ENCODE assay signal across 7 mouse cellular contexts in the genomic region with DNA sequence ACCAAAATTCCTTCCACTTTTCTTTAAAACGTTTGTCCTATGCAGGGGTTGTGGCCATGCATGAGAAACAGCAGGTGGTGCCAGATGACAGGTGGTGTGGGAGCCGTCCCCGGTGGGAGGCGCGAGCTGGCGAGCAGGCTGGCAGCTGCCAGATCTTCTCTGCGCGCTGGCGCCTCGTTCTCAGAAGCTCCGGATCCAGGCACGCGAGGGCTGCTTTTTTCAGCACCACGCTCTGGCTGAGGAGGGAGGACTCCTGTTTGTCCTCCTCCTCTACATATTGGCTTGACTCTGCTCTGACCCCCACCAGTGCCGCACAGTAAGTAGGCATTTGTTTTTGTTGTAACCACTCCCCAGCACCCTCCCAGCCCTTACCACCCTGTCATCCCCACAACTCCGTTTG. TPM values are rescaled to one million over a fixed set of nuclear protein-coding genes. Genes with fewer than 3 reads are reported as not detected.
DNase-seq lines count a peak whose midpoint lies in the region; ATAC-seq lines count a peak whose summit lies in the region.

A gene (plus strand): TSS at position 183 of the 400 bp plus-strand sequence.

- no peaks in the 10 kb centered on the region for H3K9me3 ChIP-seq in forebrain, embryonic 12.5 days
- no peaks in the 10 kb centered on the region; the same call in 1 of the 2 replicates for H3K9me3 ChIP-seq in heart, embryonic 16.5 days (replicated peaks; ENCODE audit: control insufficient read depth, low read length)
- no peaks in the 10 kb centered on the region for H3K9me3 ChIP-seq in liver, embryonic 12.5 days (replicated peaks)
- H3K9me3 ChIP-seq in neural tube, embryonic 12.5 days = no peaks in the 10 kb centered on the region
- H3K9me3 ChIP-seq in stomach, embryonic 16.5 days (replicated peaks; ENCODE audit: control insufficient read depth, low read length) = no peaks in the 10 kb centered on the region

- H3K4me2 ChIP-seq in forebrain, embryonic 12.5 days = peak within 1 kb of the TSS; percentile 55
- peak within 1 kb of the TSS; percentile 63 for H3K4me2 ChIP-seq in heart, embryonic 16.5 days (ENCODE audit: low read depth, low read length)
- H3K4me2 ChIP-seq in liver, embryonic 12.5 days = peak within 1 kb of the TSS; percentile 43
- peak within 1 kb of the TSS; percentile 60 for H3K4me2 ChIP-seq in neural tube, embryonic 12.5 days (replicated peaks)
- peak within 1 kb of the TSS; percentile 56 for H3K4me2 ChIP-seq in stomach, embryonic 16.5 days (ENCODE audit: low read depth, low read length)

- peak; percentile 90 for ATAC-seq in forebrain, embryonic 12.5 days (ENCODE audit: low FRiP score)
- ATAC-seq in heart, embryonic 16.5 days (replicated peaks; ENCODE audit: extremely low read depth, insufficient read depth, low FRiP score) = peak; percentile 88
- no peak for ATAC-seq in liver, embryonic 12.5 days
- peak; percentile 76 for ATAC-seq in neural tube, embryonic 12.5 days (ENCODE audit: low FRiP score, low read depth)
- peak; percentile 88; the same call in 1 of the 2 replicates for ATAC-seq in stomach, embryonic 16.5 days (ENCODE audit: insufficient read depth, low FRiP score)

- H3K4me3 ChIP-seq in forebrain, embryonic 12.5 days (replicated peaks) = peak within 1 kb of the TSS; percentile 43
- peak within 1 kb of the TSS; percentile 44 for H3K4me3 ChIP-seq in heart, embryonic 16.5 days (ENCODE audit: low read length)
- H3K4me3 ChIP-seq in liver, embryonic 12.5 days = no peak within 1 kb of the TSS
- H3K4me3 ChIP-seq in neural tube, embryonic 12.5 days = peak within 1 kb of the TSS; percentile 46
- H3K4me3 ChIP-seq in stomach, embryonic 16.5 days (replicated peaks; ENCODE audit: low read length) = peak within 1 kb of the TSS; percentile 29

- H3K4me1 ChIP-seq in forebrain, embryonic 12.5 days = peaks cover 28% of the 10 kb centered on the region
- no peaks in the 10 kb centered on the region; the same call in 1 of the 2 replicates for H3K4me1 ChIP-seq in heart, embryonic 16.5 days (ENCODE audit: control insufficient read depth, insufficient read depth, low read length)
- no peaks in the 10 kb centered on the region for H3K4me1 ChIP-seq in liver, embryonic 12.5 days
- peaks cover 18% of the 10 kb centered on the region for H3K4me1 ChIP-seq in neural tube, embryonic 12.5 days
- H3K4me1 ChIP-seq in stomach, embryonic 16.5 days (ENCODE audit: control insufficient read depth, insufficient read depth, low read length) = no peaks in the 10 kb centered on the region; the same call in 1 of the 2 replicates

- under 1% methylated on average over 16 of the region's 16 CpGs for WGBS in forebrain, embryonic 12.5 days
- 2% methylated on average over 16 of the region's 16 CpGs for WGBS in heart, embryonic 16.5 days
- WGBS in liver, embryonic 12.5 days (ENCODE audit: insufficient replicate concordance) = 2% methylated on average over 16 of the region's 16 CpGs
- under 1% methylated on average over 16 of the region's 16 CpGs for WGBS in neural tube, embryonic 12.5 days
- 0% methylated on average over 16 of the region's 16 CpGs for WGBS in stomach, embryonic 16.5 days

- peaks cover 20% of the 10 kb centered on the region for H3K36me3 ChIP-seq in forebrain, embryonic 12.5 days (replicated peaks)
- no peaks in the 10 kb centered on the region for H3K36me3 ChIP-seq in heart, embryonic 16.5 days (ENCODE audit: control insufficient read depth, insufficient read depth)
- H3K36me3 ChIP-seq in liver, embryonic 12.5 days = no peaks in the 10 kb centered on the region
- peaks cover 19% of the 10 kb centered on the region for H3K36me3 ChIP-seq in neural tube, embryonic 12.5 days
- H3K36me3 ChIP-seq in stomach, embryonic 16.5 days (ENCODE audit: control insufficient read depth, insufficient read depth, low read length) = no peaks in the 10 kb centered on the region

- peaks cover 5% of the 10 kb centered on the region; the same call in 1 of the 2 replicates for H3K27me3 ChIP-seq in forebrain, embryonic 12.5 days
- peaks cover 11% of the 10 kb centered on the region for H3K27me3 ChIP-seq in heart, embryonic 16.5 days (ENCODE audit: control insufficient read depth, insufficient read depth, low read length)
- peaks cover 35% of the 10 kb centered on the region for H3K27me3 ChIP-seq in liver, embryonic 12.5 days (replicated peaks)
- no peaks in the 10 kb centered on the region for H3K27me3 ChIP-seq in neural tube, embryonic 12.5 days (replicated peaks)
- no peaks in the 10 kb centered on the region for H3K27me3 ChIP-seq in stomach, embryonic 16.5 days (ENCODE audit: control insufficient read depth, insufficient read depth, low read length)

- peak; percentile 96 for DNase-seq in brain, adult 2 months (ENCODE audit: low read depth, low spot score)
- DNase-seq in kidney, postnatal 25 days = peak; percentile 79 to 88

- peak within 1 kb of the TSS; percentile 92 for H3K27ac ChIP-seq in forebrain, embryonic 12.5 days
- H3K27ac ChIP-seq in heart, embryonic 16.5 days (ENCODE audit: low read length) = peak within 1 kb of the TSS; percentile 21; the same call in 1 of the 2 replicates
- no peak within 1 kb of the TSS for H3K27ac ChIP-seq in liver, embryonic 12.5 days
- peak within 1 kb of the TSS; percentile 87 for H3K27ac ChIP-seq in neural tube, embryonic 12.5 days
- no peak within 1 kb of the TSS for H3K27ac ChIP-seq in stomach, embryonic 16.5 days (ENCODE audit: low read length)

- peak within 1 kb of the TSS; percentile 67 for H3K9ac ChIP-seq in forebrain, embryonic 12.5 days
- H3K9ac ChIP-seq in heart, embryonic 16.5 days (ENCODE audit: low read length) = peak within 1 kb of the TSS; percentile 45
- no peak within 1 kb of the TSS for H3K9ac ChIP-seq in liver, embryonic 12.5 days
- H3K9ac ChIP-seq in neural tube, embryonic 12.5 days = peak within 1 kb of the TSS; percentile 82
- no peak within 1 kb of the TSS; the same call in 1 of the 2 replicates for H3K9ac ChIP-seq in stomach, embryonic 16.5 days (ENCODE audit: low read length)

RNA-seq across cellular contexts. Expression of the gene that starts here (rescaled TPM):
- 185 and 202 TPM in 2 replicates for polyA plus RNA-seq in forebrain, embryonic 12.5 days (2016; fragmentation: Nextera tagmentation; extraction: Ambion mirVana)
- 3.4 and 7.0 TPM in 2 replicates for polyA plus RNA-seq in heart, embryonic 16.5 days (2015; fragmentation: Nextera tagmentation; extraction: Ambion mirVana)
- polyA plus RNA-seq in liver, embryonic 12.5 days (2016; fragmentation: Nextera tagmentation; extraction: Ambion mirVana) = 0.11 and 0.17 TPM in 2 replicates
- polyA plus RNA-seq in neural tube, embryonic 12.5 days (2016; fragmentation: Nextera tagmentation; extraction: Ambion mirVana) = 212 and 216 TPM in 2 replicates
- 7.8 and 8.2 TPM in 2 replicates for polyA plus RNA-seq in stomach, embryonic 16.5 days (2015; fragmentation: Nextera tagmentation; extraction: Ambion mirVana)

Comparison
In these comparisons a context has a peak if more than half of its experiments do, and no peak if none do; other contexts are left out.
1. RNA of the gene that starts here (polyA plus RNA-seq): 212 to 216 TPM in neural tube, embryonic 12.5 days and 185 to 202 TPM in forebrain, embryonic 12.5 days; 7.8 to 8.2 TPM in stomach, embryonic 16.5 days, 3.4 to 7.0 TPM in heart, embryonic 16.5 days and 0.11 to 0.17 TPM in liver, embryonic 12.5 days; every median in the first group is over 10 times any median in the second.
2. H3K27ac ChIP-seq: peak in forebrain, embryonic 12.5 days (single experiment), heart, embryonic 16.5 days (single experiment) and neural tube, embryonic 12.5 days (single experiment); none in liver, embryonic 12.5 days (single experiment) and stomach, embryonic 16.5 days (single experiment).
3. H3K9ac ChIP-seq: peak in forebrain, embryonic 12.5 days (single experiment), heart, embryonic 16.5 days (single experiment) and neural tube, embryonic 12.5 days (single experiment); none in liver, embryonic 12.5 days (single experiment) and stomach, embryonic 16.5 days (single experiment).
4. Peak in every context shown above with its lines, with median percentiles within 50 percentile points of each other: H3K4me2 ChIP-seq.